Mouse (Mus musculus): ENCODE results near the gene Kdelr1. TPM values are rescaled to one million over a fixed set of nuclear protein-coding genes. Genes with fewer than 3 reads are reported as not detected.
"Not testable (repeated sequence)": the region's sequence is repeated elsewhere in the genome, so short reads cannot be mapped to it uniquely, and the experiment has no call there.

The Kdelr1 gene
- total RNA-seq, 1 experiment from 2014 or later, result 56.0 TPM

DNA sequence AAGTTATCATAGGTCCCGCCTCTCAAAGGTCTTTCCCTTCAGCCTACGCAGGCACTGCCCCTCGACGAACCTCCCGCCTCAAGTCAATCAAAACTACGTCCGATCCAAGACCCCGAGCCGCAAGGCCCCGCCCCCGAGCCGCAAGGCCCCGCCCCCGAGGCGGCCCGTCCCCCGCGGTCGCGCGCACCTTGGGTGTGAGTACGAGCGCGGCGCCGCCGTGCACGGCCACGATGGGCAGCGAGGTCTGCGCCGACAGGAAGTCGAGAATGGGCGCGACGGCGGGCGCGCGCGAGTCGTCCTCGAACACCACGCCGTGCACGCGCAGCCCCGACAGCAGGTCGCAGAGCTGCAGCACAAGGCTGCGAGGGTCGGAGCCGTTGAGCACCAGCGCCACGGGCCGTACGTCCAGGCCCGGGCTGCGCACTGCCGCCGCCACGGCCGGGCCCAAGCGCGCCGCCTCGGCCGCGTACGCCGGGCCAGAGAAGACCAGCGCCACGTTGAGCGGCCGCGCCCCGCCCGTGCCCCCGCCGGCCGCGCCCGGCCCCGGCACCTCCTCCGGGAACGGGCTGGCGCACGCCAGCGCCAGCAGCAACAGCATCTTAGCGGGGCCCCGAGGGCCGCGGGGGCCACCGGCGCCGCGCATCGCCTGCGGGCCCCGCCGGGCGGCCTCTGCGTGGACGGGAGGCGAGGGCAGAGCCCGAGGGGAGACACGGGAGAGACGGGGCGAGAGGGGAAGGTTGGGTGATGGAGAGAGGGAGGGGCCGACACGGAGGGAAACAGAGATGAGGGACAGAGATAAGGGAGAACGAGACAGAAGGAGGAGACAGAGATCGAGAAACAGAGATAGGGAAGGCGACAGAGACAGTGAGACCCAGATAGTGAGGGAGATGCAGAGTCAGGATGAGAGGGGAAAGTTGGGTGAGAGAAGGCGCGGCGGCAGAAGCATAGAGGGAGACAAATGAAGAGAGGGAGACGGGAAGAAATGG, 6.4 kb upstream of the Kdelr1 start:
- peak; percentile 34 to 63 for ATAC-seq (replicated peaks in 1 of 2; ENCODE audit: insufficient read depth in 1 of 2, low FRiP score in 2 of 2, low TSS enrichment in 1 of 2, low read depth in 1 of 2, poor library complexity in 2 of 2, severe bottlenecking in 2 of 2)

- no peak for ATAC-seq (replicated peaks in 1 of 2; ENCODE audit: insufficient read depth in 1 of 2, low FRiP score in 2 of 2, low TSS enrichment in 1 of 2, low read depth in 1 of 2, poor library complexity in 2 of 2, severe bottlenecking in 2 of 2)
These were observed 4.7 kb upstream of the Kdelr1 start for GRCm38 (mm10) chr7:45867871-45868270.

DNA sequence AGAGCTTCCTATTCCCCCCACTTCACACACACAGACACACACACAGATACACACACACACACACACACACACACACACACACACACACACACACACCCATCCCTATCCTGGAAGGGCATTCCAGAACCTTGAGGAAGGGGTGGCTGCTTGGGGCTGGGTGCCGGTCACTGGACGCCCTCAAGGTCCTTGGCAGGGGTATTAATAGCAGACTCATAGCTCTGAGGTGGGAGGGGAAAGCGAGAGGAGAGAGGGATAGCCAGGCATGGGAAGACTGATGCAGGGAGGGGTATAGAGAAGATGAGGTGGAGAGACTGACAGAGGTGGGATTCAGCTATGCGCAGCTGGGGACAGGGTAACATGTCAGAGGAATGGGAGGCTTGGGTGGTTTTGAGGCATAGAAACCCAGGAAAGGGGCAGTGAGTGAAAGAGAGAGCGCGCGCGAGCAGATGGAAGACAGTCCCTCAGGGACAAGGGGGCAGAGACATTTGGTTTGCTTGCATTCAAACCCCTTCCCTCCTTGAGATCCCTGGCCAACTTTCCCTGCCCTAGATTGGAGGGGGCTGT, 3.4 kb upstream of the Kdelr1 start:
- no peak for ATAC-seq (replicated peaks in 1 of 2; ENCODE audit: insufficient read depth in 1 of 2, low FRiP score in 2 of 2, low TSS enrichment in 1 of 2, low read depth in 1 of 2, poor library complexity in 2 of 2, severe bottlenecking in 2 of 2)

DNA sequence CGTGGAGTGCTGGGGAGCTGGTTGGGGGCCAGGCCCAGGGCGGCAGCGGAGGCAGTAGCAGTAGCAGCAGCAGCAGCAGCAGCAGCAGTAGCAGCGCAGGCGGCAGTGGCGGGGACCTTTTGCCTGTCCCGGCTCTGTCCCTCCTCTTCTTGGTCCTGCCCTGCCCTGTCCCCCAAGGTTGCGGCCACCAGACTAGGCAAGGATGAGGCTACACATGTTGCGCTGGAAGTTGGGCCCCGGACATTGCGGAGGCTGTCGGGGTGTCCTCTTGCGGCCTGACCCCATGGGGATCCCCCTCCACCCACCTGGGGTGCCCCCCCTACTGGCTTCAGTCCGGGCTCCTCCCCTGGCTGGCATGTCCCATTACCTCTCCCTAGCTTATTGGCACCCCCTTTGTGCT, 2.8 kb upstream of the Kdelr1 start:
- ATAC-seq (replicated peaks in 1 of 2; ENCODE audit: insufficient read depth in 1 of 2, low FRiP score in 2 of 2, low TSS enrichment in 1 of 2, low read depth in 1 of 2, poor library complexity in 2 of 2, severe bottlenecking in 2 of 2), result no peak

- ATAC-seq (replicated peaks in 1 of 2; ENCODE audit: insufficient read depth in 1 of 2, low FRiP score in 2 of 2, low TSS enrichment in 1 of 2, low read depth in 1 of 2, poor library complexity in 2 of 2, severe bottlenecking in 2 of 2), result no peak
These were observed 2.1 kb upstream of the Kdelr1 start for GRCm38 (mm10) chr7:45870282-45871058.

- peak; percentile 42 to 49; a peak in 2 of 4 replicates for ATAC-seq (replicated peaks in 1 of 2; ENCODE audit: insufficient read depth in 1 of 2, low FRiP score in 2 of 2, low TSS enrichment in 1 of 2, low read depth in 1 of 2, poor library complexity in 2 of 2, severe bottlenecking in 2 of 2)
These were observed 732 bp downstream of the Kdelr1 start for GRCm38 (mm10) chr7:45873061-45873947.

DNA sequence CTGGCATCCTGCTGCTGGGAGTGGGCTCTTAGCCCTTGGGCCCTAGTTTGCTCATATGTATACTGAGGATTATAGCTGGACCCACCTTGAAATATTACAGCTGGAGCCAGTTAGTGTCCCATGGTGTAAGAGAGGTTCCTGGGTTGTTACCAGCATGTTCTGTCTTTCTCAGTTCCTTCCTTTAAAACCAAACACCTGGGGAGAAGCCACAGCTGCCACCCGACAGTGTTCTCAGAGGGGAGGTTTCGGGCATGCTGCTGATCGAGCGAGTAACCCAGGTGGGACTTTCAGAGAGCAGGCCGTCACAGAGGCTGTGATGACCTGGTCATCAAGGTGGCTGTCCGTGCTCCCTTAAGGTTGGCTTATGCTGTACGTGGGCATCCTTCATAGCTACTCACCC, 4.3 kb downstream of the Kdelr1 start:
- ATAC-seq (replicated peaks in 1 of 2; ENCODE audit: insufficient read depth in 1 of 2, low FRiP score in 2 of 2, low TSS enrichment in 1 of 2, low read depth in 1 of 2, poor library complexity in 2 of 2, severe bottlenecking in 2 of 2), result no peak

GRCm38 (mm10) chr7:45878278-45878677, 5.7 kb downstream of the Kdelr1 start, which contains the start of gene Grin2d:
Gene Grin2d, minus strand, starts transcription at chr7:45878378.
- not testable (repeated sequence) for ATAC-seq (replicated peaks in 1 of 2; ENCODE audit: insufficient read depth in 1 of 2, low FRiP score in 2 of 2, low TSS enrichment in 1 of 2, low read depth in 1 of 2, poor library complexity in 2 of 2, severe bottlenecking in 2 of 2)

GRCm38 (mm10) chr7:45880531-45880930, 8.0 kb downstream of the Kdelr1 start:
- no peak for ATAC-seq (replicated peaks in 1 of 2; ENCODE audit: insufficient read depth in 1 of 2, low FRiP score in 2 of 2, low TSS enrichment in 1 of 2, low read depth in 1 of 2, poor library complexity in 2 of 2, severe bottlenecking in 2 of 2)

- no peak for ATAC-seq (replicated peaks in 1 of 2; ENCODE audit: insufficient read depth in 1 of 2, low FRiP score in 2 of 2, low TSS enrichment in 1 of 2, low read depth in 1 of 2, poor library complexity in 2 of 2, severe bottlenecking in 2 of 2)
These were observed 8.4 kb downstream of the Kdelr1 start for GRCm38 (mm10) chr7:45881011-45881410.

DNA sequence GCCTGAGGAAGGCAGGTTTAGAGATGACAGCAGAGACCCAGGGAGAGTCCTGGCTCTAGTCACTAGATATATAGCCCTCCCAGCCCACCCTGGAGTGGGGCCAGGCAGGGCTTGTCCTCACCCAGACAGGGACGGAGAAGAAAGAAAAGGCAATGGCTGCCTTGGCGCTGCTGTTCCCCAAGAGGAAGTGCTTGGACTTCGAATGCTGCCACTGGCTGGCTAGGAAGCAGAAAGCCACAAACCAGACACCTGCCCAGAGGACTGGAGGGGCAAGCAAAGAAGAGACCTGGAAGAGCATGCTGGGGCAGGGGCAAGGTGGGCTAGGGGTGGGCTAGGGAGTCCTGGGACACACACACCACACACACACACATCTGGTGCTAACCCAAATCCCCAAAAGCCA, 14.7 kb downstream of the Kdelr1 start:
- peak; percentile 37 to 73; a peak in 2 of 4 replicates for ATAC-seq (replicated peaks in 1 of 2; ENCODE audit: insufficient read depth in 1 of 2, low FRiP score in 2 of 2, low TSS enrichment in 1 of 2, low read depth in 1 of 2, poor library complexity in 2 of 2, severe bottlenecking in 2 of 2)

GRCm38 (mm10) chr7:45892651-45893050, 20.1 kb downstream of the Kdelr1 start:
- ATAC-seq (replicated peaks in 1 of 2; ENCODE audit: insufficient read depth in 1 of 2, low FRiP score in 2 of 2, low TSS enrichment in 1 of 2, low read depth in 1 of 2, poor library complexity in 2 of 2, severe bottlenecking in 2 of 2), result no peak

DNA sequence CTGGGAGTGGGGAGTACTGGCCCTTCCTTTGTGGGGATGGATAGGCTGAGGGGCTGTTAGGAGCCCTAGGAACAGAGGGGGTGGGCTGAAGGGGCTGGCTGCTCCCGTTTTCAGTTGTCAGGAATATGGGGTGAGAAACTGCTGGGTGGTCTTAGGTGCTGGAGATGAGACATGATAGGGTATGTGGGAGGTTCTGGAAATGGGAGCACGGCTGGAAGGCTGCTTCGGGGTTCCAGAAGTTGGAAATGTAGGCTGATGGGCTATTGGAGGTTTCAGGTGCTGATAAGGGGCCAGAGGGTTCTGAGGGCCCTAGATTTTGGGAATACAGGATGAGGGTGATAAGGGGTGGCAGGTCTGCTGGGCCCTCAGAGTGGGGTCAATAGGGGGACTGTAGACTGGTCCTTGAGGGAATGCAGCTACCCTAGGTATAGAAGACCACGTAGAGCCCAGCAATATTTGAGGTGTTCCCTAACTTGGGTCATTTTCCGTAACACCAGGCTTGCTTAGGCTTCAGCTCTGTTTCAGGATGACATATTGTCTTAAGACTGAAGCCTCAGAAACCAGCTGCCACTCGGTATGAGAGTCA, 23.5 kb downstream of the Kdelr1 start:
- no peak for ATAC-seq (replicated peaks in 1 of 2; ENCODE audit: insufficient read depth in 1 of 2, low FRiP score in 2 of 2, low TSS enrichment in 1 of 2, low read depth in 1 of 2, poor library complexity in 2 of 2, severe bottlenecking in 2 of 2)

GRCm38 (mm10) chr7:45896517-45897257, 24.1 kb downstream of the Kdelr1 start, which contains the start of the genes Syngr4 and Tmem143:
Gene Syngr4, minus strand, starts transcription at chr7:45896714.
Gene Tmem143, plus strand, starts transcription at chr7:45896941.
- peak; percentile 84 to 92 for ATAC-seq (replicated peaks in 1 of 2; ENCODE audit: insufficient read depth in 1 of 2, low FRiP score in 2 of 2, low TSS enrichment in 1 of 2, low read depth in 1 of 2, poor library complexity in 2 of 2, severe bottlenecking in 2 of 2)

GRCm38 (mm10) chr7:45897258-45897757, 24.7 kb downstream of the Kdelr1 start:
- peak; percentile 37 to 50 for ATAC-seq (replicated peaks in 1 of 2; ENCODE audit: insufficient read depth in 1 of 2, low FRiP score in 2 of 2, low TSS enrichment in 1 of 2, low read depth in 1 of 2, poor library complexity in 2 of 2, severe bottlenecking in 2 of 2)

DNA sequence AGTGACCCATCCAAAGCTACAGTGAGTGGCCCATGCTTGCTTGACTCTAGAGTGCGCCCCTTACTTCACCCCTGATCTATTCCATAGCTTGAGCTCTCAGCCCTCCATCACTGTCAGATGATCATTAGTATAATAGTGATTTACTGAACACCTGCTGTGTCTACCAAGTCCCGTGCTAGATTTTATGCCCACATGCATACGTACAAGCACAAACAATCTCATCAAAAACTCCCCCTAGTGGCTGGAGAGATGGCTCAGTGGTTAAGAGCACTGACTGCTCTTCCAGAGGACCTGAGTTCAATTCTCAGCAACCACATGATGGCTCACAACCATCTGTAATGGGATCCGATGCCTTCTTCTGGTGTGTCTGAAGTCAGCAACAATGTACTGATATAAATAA, 25.6 kb downstream of the Kdelr1 start:
- ATAC-seq (replicated peaks in 1 of 2; ENCODE audit: insufficient read depth in 1 of 2, low FRiP score in 2 of 2, low TSS enrichment in 1 of 2, low read depth in 1 of 2, poor library complexity in 2 of 2, severe bottlenecking in 2 of 2), result not testable (repeated sequence)

Measured in hematopoietic stem cell, adult 5-6 weeks (primary cell).